Mouse (Mus musculus) limb, embryonic 14.5 days (tissue): ENCODE measurements around the gene 0610037L13Rik. TPM values are rescaled to one million over a fixed set of nuclear protein-coding genes. Genes with fewer than 3 reads are reported as not detected.

Experiments
- ATAC-seq: fragments of 200-750 bp; cut with Nextera tagmentation; 2 replicates; pipeline ENCODE4 v1.8.0; 2017; ENCODE audit warnings: low read depth, moderate number of reproducible peaks, moderate TSS enrichment; ENCODE audit not compliant: low FRiP score
- DNase-seq: peaks from one replicate; pipeline ENCODE4 v3.0.0-alpha.2; 2015; ENCODE audit warnings: low spot score
- H3K27ac ChIP-seq: fragments of 300-500 bp; sonication (generic); replicated peaks from 2 replicates; pipeline ENCODE4 v1.5.1; 2014; ENCODE audit warnings: low read depth, mild to moderate bottlenecking, low read length, moderate library complexity, mixed read lengths
- H3K27me3 ChIP-seq: fragments of 300-500 bp; sonication (generic); 2 replicates; pipeline ENCODE4 v1.6.1; 2014; ENCODE audit warnings: low read length, mixed read lengths; ENCODE audit not compliant: control insufficient read depth, insufficient read depth
- H3K36me3 ChIP-seq: fragments of 300-500 bp; sonication (generic); 2 replicates; pipeline ENCODE4 v1.6.1; 2014; ENCODE audit warnings: mild to moderate bottlenecking, low read length, moderate library complexity, mixed read lengths; ENCODE audit not compliant: control insufficient read depth, insufficient read depth
- H3K4me1 ChIP-seq: fragments of 300-500 bp; sonication (generic); 2 replicates; pipeline ENCODE4 v1.6.1; 2014; ENCODE audit warnings: antibody characterized with exemption, low read length, mixed read lengths; ENCODE audit not compliant: control insufficient read depth, insufficient read depth
- H3K4me2 ChIP-seq: fragments of 300-500 bp; sonication (generic); replicated peaks from 2 replicates; pipeline ENCODE4 v1.6.1; 2014; ENCODE audit warnings: low read depth, mild to moderate bottlenecking, low read length, moderate library complexity; ENCODE audit not compliant: severe bottlenecking
- H3K4me3 ChIP-seq: fragments of 300-500 bp; sonication (generic); replicated peaks from 2 replicates; pipeline ENCODE4 v1.5.1; 2014; ENCODE audit warnings: low read length
- H3K9ac ChIP-seq: fragments of 300-500 bp; sonication (generic); 2 replicates; pipeline ENCODE4 v1.6.1; 2014; ENCODE audit warnings: mild to moderate bottlenecking, low read depth, low read length, moderate library complexity; ENCODE audit not compliant: severe bottlenecking
- H3K9me3 ChIP-seq: fragments of 300-500 bp; sonication (generic); 2 replicates; pipeline ENCODE4 v1.6.1; 2016; ENCODE audit warnings: low read length; ENCODE audit not compliant: control insufficient read depth
- POLR2A ChIP-seq: fragments of 200-500 bp; IDR thresholded peaks from 2 replicates; pipeline ENCODE4 v1.8.0; 2012; ENCODE audit warnings: inconsistent platforms, mild to moderate bottlenecking, moderate library complexity, borderline replicate concordance; ENCODE audit not compliant: insufficient read depth, insufficient read length; ENCODE audit errors: extremely low read depth
- WGBS: fragments of 180-500 bp; shearing (Covaris S2); extraction: QIAGEN DNeasy Blood & Tissue Kit; methylation state at CpG from one replicate; pipeline ENCODE4 v1.1.7; 2014; 5-methylcytosine and 5-hydroxymethylcytosine counted together
- polyA plus RNA-seq, 2 experiments: library from polyadenylated mRNA; depleted of rRNA in 1 of 2; stranded (reverse) in 1 of 2; unstranded in 1 of 2; fragments of >200 nt; fragmentation: Nextera tagmentation in 1 of 2; extraction: Ambion mirVana in 1 of 2; gene quantifications; 2 replicates each; pipeline versions ENCODE4 v1.2.1 to v1.2.3; 2012 to 2014

0610037L13Rik gene
- polyA plus RNA-seq, 2 experiments, result 159 to 189 TPM

DNA sequence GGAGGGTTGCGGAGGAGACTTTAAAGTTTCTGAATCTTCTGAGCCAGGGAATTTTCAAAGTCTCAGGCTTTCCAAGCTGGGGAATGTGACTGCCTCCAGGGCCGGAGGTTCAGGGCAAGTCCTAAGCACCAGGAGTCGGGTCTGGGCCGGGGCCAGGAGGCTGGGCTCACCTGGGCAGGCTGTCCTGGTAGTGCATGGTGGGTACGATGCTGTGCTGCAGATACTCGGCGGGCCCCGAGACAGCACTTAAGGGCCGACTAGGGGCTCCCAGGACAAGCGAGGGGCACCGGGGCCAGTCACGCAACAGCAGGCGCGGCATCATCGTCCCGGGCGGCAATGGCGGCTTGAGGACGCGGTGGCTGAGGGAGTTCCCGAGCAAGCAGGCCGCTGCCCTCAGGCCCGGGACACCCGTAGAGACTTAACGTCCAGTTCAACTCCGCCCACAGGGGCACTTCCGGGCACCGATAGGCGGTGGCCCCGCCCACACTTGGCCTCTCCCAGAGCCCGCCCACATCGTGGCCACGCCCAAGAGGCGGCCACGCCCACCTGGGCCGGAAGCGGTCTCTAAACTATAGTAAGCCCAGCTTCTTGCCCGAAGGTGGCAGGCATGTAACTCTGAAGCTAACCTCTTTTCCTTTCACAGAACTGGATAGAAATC, 33.7 kb downstream of the 0610037L13Rik start, which contains the start of gene Cpt2:
Gene Cpt2 (minus strand): TSS at position 466 of the 658 bp plus-strand sequence.
- Histone ChIP-seq H3K4me1 (peaks cover 8% of the 10 kb centered on the region; the same call in 1 of the 2 replicates), H3K4me3 (peak within 1 kb of the TSS; percentile 77), H3K9me3 (no peaks in the 10 kb centered on the region), H3K36me3 (no peaks in the 10 kb centered on the region), H3K27me3 (no peaks in the 10 kb centered on the region), H3K27ac (peak within 1 kb of the TSS; percentile 10), H3K9ac (peak within 1 kb of the TSS; percentile 82), H3K4me2 (peak within 1 kb of the TSS; percentile 68)
- peak; percentile 59; the same call in 1 of the 2 replicates for TF ChIP-seq POLR2A
- DNase-seq (peak; percentile 93), ATAC-seq (peak; percentile 95)
- WGBS, result 2% methylated on average over 23 of the region's 38 CpGs

DNA sequence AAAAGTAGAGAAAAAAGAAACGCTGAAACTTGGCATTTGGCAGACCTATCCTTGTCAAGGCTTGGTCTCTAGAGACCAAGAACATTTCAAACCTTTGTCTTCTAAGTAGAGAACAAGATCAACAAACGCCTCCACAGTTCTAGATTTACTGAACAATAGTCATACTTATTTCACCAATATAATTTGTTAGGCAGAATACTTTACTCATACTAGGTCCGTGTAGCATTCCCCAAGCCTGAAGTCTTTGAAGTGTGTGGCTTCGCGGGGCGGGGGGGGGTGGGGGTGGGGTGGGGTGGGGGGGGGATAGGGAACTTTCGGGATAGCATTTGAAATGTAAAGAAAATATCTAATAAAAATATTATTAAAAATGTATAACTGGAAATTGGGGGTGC, 34.2 kb downstream of the 0610037L13Rik start:
- no peak for DNase-seq
- H3K36me3 ChIP-seq, result no peaks in the 10 kb centered on the region
- TF ChIP-seq POLR2A, result no peak
- H3K4me2 ChIP-seq, result peak overlapping the region; percentile 68
- peaks cover 8% of the 10 kb centered on the region; the same call in 1 of the 2 replicates for H3K4me1 ChIP-seq
- H3K4me3 ChIP-seq, result peak overlapping the region; percentile 77
- H3K27ac ChIP-seq, result peak overlapping the region; percentile 10
- H3K9me3 ChIP-seq, result no peaks in the 10 kb centered on the region
- 0 out of 2 replicates have a peak overlapping the region, but pooled peaks have one; percentile 82 for H3K9ac ChIP-seq
- H3K27me3 ChIP-seq, result no peaks in the 10 kb centered on the region
- ATAC-seq, result peak; percentile 21; the same call in 1 of the 2 replicates
- WGBS, result 38% methylated on average over 7 of the region's 7 CpGs

DNA sequence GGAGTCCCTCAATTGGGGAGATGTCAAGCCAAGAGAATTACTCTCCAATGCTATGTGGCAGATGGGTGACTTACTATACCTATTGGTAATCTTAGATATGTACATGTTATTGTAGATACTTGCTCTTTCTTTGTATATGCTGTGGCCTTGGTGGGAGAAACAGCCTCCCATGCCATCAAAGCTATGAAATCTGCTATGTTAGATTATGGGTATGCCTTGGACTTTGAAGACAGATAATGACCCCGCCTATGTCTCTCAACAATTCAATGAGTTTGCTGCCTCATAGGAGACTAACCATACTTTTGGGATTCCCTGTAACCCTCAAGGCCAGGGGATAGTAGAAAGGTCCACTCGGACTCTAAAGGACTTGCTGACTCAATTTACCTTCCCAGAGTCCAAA, 38.7 kb downstream of the 0610037L13Rik start:
- Histone ChIP-seq H3K4me2 (no peak overlapping the region), H3K36me3 (no peaks in the 10 kb centered on the region), H3K27ac (no peak overlapping the region), H3K9me3 (no peaks in the 10 kb centered on the region), H3K4me1 (no peaks in the 10 kb centered on the region), H3K9ac (no peak overlapping the region), H3K4me3 (no peak overlapping the region), H3K27me3 (no peaks in the 10 kb centered on the region)
- 75% methylated on average over 2 of the region's 2 CpGs for WGBS
- ATAC-seq, result no peak
- TF ChIP-seq POLR2A, result no peak
- DNase-seq, result no peak

- 84% methylated on average over 2 of the region's 2 CpGs for WGBS
- ATAC-seq (no peak), DNase-seq (no peak)
- H3K27ac ChIP-seq, result no peak overlapping the region
- no peak for TF ChIP-seq POLR2A
- no peak overlapping the region for H3K4me3 ChIP-seq
- no peaks in the 10 kb centered on the region for H3K36me3 ChIP-seq
- no peaks in the 10 kb centered on the region for H3K9me3 ChIP-seq
- no peaks in the 10 kb centered on the region for H3K27me3 ChIP-seq
- H3K4me2 ChIP-seq, result no peak overlapping the region
- no peaks in the 10 kb centered on the region for H3K4me1 ChIP-seq
- no peak overlapping the region for H3K9ac ChIP-seq
Measured at GRCm38 (mm10) chr4:107928726-107929125, 39.1 kb downstream of the 0610037L13Rik start.

DNA sequence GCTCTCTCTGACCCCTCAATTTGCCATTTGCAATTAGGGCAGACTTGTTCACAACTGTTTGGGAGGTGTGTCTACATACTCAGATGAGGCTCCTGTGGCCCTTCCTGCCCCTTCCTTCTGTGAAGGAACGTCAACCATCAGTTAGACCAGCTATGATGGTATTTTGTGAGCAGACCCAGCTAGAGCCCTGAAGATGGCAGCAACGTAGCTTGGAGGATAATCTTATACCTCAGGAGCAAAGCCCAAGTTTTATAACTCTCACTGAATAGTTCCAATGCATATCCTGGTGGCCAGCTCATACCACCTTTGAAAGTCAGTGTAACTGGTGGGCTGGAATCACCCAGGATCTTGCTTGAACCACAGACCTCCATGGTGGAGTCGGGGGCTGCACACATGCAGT, 41.8 kb downstream of the 0610037L13Rik start:
- no peak overlapping the region for H3K4me2 ChIP-seq
- H3K36me3 ChIP-seq, result no peaks in the 10 kb centered on the region
- TF ChIP-seq POLR2A, result no peak
- H3K4me3 ChIP-seq, result no peak overlapping the region
- no peak overlapping the region for H3K9ac ChIP-seq
- H3K4me1 ChIP-seq, result no peaks in the 10 kb centered on the region
- DNase-seq, result no peak
- ATAC-seq, result no peak
- H3K27me3 ChIP-seq, result no peaks in the 10 kb centered on the region
- H3K9me3 ChIP-seq, result no peaks in the 10 kb centered on the region
- 68% methylated on average over 3 of the region's 3 CpGs for WGBS
- H3K27ac ChIP-seq, result no peak overlapping the region
